Mouse (Mus musculus) adrenal gland, adult 8-10 months (tissue): ENCODE measurements around the gene Syf2. TPM values are rescaled to one million over a fixed set of nuclear protein-coding genes. Genes with fewer than 3 reads are reported as not detected.

Source experiments
- DNase-seq: peaks from one replicate; pipeline ENCODE4 v3.0.0; 2022
- total RNA-seq, 4 experiments: library from RNA; stranded (reverse); gene quantifications; 2 replicates each; pipeline ENCODE4 v1.2.4; 2022

The Syf2 gene
- total RNA-seq, 4 experiments from 2014 or later = 80.6 to 102 (median 92.5) TPM

- DNase-seq = peak; percentile 97
Measured at GRCm38 (mm10) chr4:134923258-134924018, 7.3 kb upstream of the Syf2 start, which contains the start of gene Rsrp1. TSS of gene Rsrp1 (plus strand) at chr4:134923592.

GRCm38 (mm10) chr4:134924019-134924741, 6.5 kb upstream of the Syf2 start:
- DNase-seq = peak; percentile 85

- DNase-seq = no peak
Measured at GRCm38 (mm10) chr4:134925206-134925605, 5.5 kb upstream of the Syf2 start.

GRCm38 (mm10) chr4:134927815-134928463, 2.8 kb upstream of the Syf2 start:
- no peak for DNase-seq

GRCm38 (mm10) chr4:134928464-134928836, 2.2 kb upstream of the Syf2 start:
- DNase-seq = no peak

GRCm38 (mm10) chr4:134929536-134929935, 1.2 kb upstream of the Syf2 start:
- no peak for DNase-seq

GRCm38 (mm10) chr4:134930190-134930589, 508 bp upstream of the Syf2 start:
- no peak for DNase-seq

- DNase-seq = no peak
Measured at GRCm38 (mm10) chr4:134937240-134938176, 6.8 kb downstream of the Syf2 start.

GRCm38 (mm10) chr4:134939900-134940299, 9.2 kb downstream of the Syf2 start:
- no peak for DNase-seq

GRCm38 (mm10) chr4:134943758-134944538, 13.2 kb downstream of the Syf2 start:
- no peak for DNase-seq

- peak; percentile 42 for DNase-seq
Measured at GRCm38 (mm10) chr4:134946024-134946744, 15.5 kb downstream of the Syf2 start.

- DNase-seq = no peak
Measured at GRCm38 (mm10) chr4:134950518-134951091, 19.9 kb downstream of the Syf2 start.

GRCm38 (mm10) chr4:134954461-134954860, 23.8 kb downstream of the Syf2 start:
- DNase-seq = no peak

GRCm38 (mm10) chr4:134955196-134955595, 24.5 kb downstream of the Syf2 start:
- DNase-seq = no peak

GRCm38 (mm10) chr4:134955845-134956244, 25.1 kb downstream of the Syf2 start:
- no peak for DNase-seq

GRCm38 (mm10) chr4:134956328-134956727, 25.6 kb downstream of the Syf2 start:
- no peak for DNase-seq

- DNase-seq = no peak
Measured at GRCm38 (mm10) chr4:134963021-134963776, 32.5 kb downstream of the Syf2 start.

GRCm38 (mm10) chr4:134967887-134968604, 37.3 kb downstream of the Syf2 start:
- DNase-seq = no peak

- no peak for DNase-seq
Measured at GRCm38 (mm10) chr4:134968605-134968976, 37.9 kb downstream of the Syf2 start.
